Mouse (Mus musculus): ENCODE measurements around the gene Cyp39a1.

Cyp39a1 gene

DNA sequence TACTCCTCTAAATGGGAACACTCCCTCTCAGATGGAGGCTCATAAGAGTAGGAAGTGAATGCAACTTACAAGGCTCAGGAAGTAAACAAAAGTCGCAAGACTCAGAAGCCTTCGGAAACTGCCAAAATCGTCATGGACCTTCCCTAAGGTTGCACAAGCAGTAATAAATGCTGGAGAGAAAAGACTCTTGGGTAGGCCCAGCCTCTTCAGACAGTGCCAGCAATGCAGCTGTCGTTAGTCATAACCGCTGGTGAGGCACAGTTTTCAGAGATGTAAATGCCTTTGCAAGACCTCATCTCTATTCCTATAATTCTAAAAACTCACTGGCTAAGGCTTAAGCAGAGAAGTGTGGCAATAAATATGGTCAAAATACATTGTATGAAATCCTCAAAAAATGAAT is 121.0 kb downstream of the Cyp39a1 start:
- no peak for DNase-seq (ENCODE audit: low spot score in 2 of 2)

DNA sequence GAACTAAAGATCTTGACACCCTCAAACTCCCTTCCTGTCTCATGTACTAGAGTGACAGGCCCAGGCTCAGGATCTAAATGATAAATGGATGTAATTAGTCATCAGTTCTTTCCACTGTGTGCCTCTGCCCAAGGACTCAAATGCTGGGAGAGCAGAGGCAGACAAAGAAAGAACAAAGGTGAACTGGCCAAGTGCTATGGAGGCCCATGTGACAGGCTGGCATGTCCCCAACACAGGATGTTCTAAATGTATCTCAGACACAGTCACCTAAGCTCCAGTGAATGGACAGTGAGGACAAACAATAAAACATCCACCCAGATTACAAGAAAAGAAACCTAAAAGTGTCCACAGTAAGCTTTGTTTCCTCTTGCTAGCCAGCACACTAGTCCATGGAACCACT is 122.2 kb downstream of the Cyp39a1 start:
- DNase-seq (ENCODE audit: low spot score in 2 of 2): no peak

GRCm38 (mm10) chr17:43791751-43792150 is 124.5 kb downstream of the Cyp39a1 start:
- no peak for DNase-seq (ENCODE audit: low spot score in 2 of 2)

DNA sequence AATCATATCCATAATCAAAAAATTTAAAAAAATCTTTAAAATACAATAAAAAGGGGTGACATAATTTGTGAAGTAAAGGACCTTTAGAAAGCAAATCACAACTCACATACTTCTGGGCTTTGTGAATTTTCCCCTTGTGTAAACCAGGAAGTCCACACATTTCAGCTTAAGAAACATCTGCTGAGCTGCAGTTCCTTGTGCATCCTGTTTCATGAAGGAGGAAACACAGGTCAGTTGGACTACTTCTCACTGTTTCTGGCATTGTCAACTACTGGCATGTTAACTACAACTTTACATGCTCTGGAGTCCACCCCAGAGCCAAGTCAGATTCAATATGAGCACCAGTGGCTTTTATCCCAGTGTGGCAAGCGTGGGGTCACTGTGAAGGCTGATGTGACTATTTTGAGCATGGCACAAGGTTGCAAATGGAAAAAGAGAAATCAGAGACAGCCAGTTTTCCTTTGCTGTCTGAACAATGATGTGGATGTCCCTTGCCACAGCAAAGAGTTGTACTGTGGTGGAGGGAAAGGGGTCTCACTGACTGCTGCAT is 127.6 kb downstream of the Cyp39a1 start:
- no peak for DNase-seq (ENCODE audit: low spot score in 2 of 2)

Measured in natural killer cell, adult 2 months (primary cell).